Mouse (Mus musculus) kidney, postnatal 0 days (tissue): ENCODE measurements at regions not wholly inside any gene's neighbourhood (a gene's known extent, or its start where the extent isn't known, plus 50 kb on each side); places are given as distances from the start of the nearest gene placed in this dataset.
A peak's percentile ranks its signal among the peaks of the same experiment; 100 is the strongest.

Experiments used
- ATAC-seq: fragments of 200-750 bp; cut with Nextera tagmentation; replicated peaks from 2 replicates; pipeline ENCODE4 v1.8.0; 2017; ENCODE audit warnings: low read depth, moderate number of reproducible peaks, moderate TSS enrichment, moderate library complexity; ENCODE audit not compliant: low FRiP score
- DNase-seq: peaks from one replicate; pipeline ENCODE4 v3.0.0-alpha.2; 2016; ENCODE audit warnings: low spot score
- H3K27ac ChIP-seq: fragments of 300-500 bp; sonication (generic); 2 replicates; pipeline ENCODE4 v1.5.1; 2014; ENCODE audit warnings: mild to moderate bottlenecking
- H3K27me3 ChIP-seq: fragments of 300-500 bp; sonication (generic); 2 replicates; pipeline ENCODE4 v1.6.1; 2014; ENCODE audit warnings: low read length, mixed read lengths; ENCODE audit not compliant: insufficient read depth
- H3K36me3 ChIP-seq: fragments of 300-500 bp; sonication (generic); 2 replicates; pipeline ENCODE4 v1.6.1; 2014; ENCODE audit warnings: low read length, mixed read lengths; ENCODE audit not compliant: insufficient read depth
- H3K4me1 ChIP-seq: fragments of 300-500 bp; sonication (generic); replicated peaks from 2 replicates; pipeline ENCODE4 v1.6.1; 2014; ENCODE audit warnings: antibody characterized with exemption, low read length, mixed read lengths; ENCODE audit not compliant: insufficient read depth
- H3K4me2 ChIP-seq: fragments of 300-500 bp; sonication (generic); 2 replicates; pipeline ENCODE4 v1.6.1; 2014; ENCODE audit warnings: mild to moderate bottlenecking, low read length, moderate library complexity, mixed read lengths
- H3K4me3 ChIP-seq: fragments of 300-500 bp; sonication (generic); replicated peaks from 2 replicates; pipeline ENCODE4 v1.5.1; 2014; ENCODE audit warnings: low read depth, low read length
- H3K9ac ChIP-seq: fragments of 300-500 bp; sonication (generic); 2 replicates; pipeline ENCODE4 v1.6.1; 2014; ENCODE audit warnings: low read depth, low read length
- H3K9me3 ChIP-seq: fragments of 300-500 bp; sonication (generic); replicated peaks from 2 replicates; pipeline ENCODE4 v1.6.1; 2016; ENCODE audit warnings: low read length, inconsistent platforms, mixed read lengths
- CTCF ChIP-seq: IDR thresholded peaks from 2 replicates; pipeline ENCODE4 v1.5.1; 2016; ENCODE audit warnings: antibody characterized with exemption, low read depth, mild to moderate bottlenecking, moderate library complexity
- WGBS: fragments of 180-500 bp; shearing (Covaris S2); extraction: QIAGEN DNeasy Blood & Tissue Kit; methylation state at CpG from one replicate; pipeline ENCODE4 v1.1.7; 2014; 5-methylcytosine and 5-hydroxymethylcytosine counted together

GRCm38 (mm10) chr13:107419363-107420155 lies 397.6 kb upstream of the Kif2a start:
- no peaks in the 10 kb centered on the region for H3K36me3 ChIP-seq
- no peak overlapping the region for H3K4me3 ChIP-seq
- TF ChIP-seq CTCF = peak; percentile 17; the same call in 1 of the 2 replicates
- H3K4me1 ChIP-seq = no peaks in the 10 kb centered on the region
- H3K9ac ChIP-seq = no peak overlapping the region
- peak; percentile 33 for DNase-seq
- H3K27me3 ChIP-seq = no peaks in the 10 kb centered on the region
- no peaks in the 10 kb centered on the region for H3K9me3 ChIP-seq
- ATAC-seq = no peak
- WGBS = 72% methylated on average over 3 of the region's 3 CpGs
- H3K27ac ChIP-seq = no peak overlapping the region
- no peak overlapping the region for H3K4me2 ChIP-seq

GRCm38 (mm10) chr13:107410267-107410666 lies 388.3 kb upstream of the Kif2a start:
- Histone ChIP-seq H3K36me3 (no peaks in the 10 kb centered on the region), H3K4me2 (no peak overlapping the region), H3K9ac (no peak overlapping the region), H3K27ac (no peak overlapping the region), H3K27me3 (no peaks in the 10 kb centered on the region), H3K4me1 (no peaks in the 10 kb centered on the region), H3K4me3 (no peak overlapping the region), H3K9me3 (no peaks in the 10 kb centered on the region)
- no peak for ATAC-seq
- TF ChIP-seq CTCF = no peak
- DNase-seq = no peak

- WGBS = 66% methylated on average over 5 of the region's 5 CpGs
- DNase-seq = no peak
- no peak overlapping the region for H3K9ac ChIP-seq
- no peak overlapping the region for H3K4me3 ChIP-seq
- H3K36me3 ChIP-seq = no peaks in the 10 kb centered on the region
- H3K4me1 ChIP-seq = no peaks in the 10 kb centered on the region
- no peak overlapping the region for H3K4me2 ChIP-seq
- no peaks in the 10 kb centered on the region for H3K27me3 ChIP-seq
- TF ChIP-seq CTCF = no peak
- no peak overlapping the region for H3K27ac ChIP-seq
- ATAC-seq = no peak
- no peaks in the 10 kb centered on the region for H3K9me3 ChIP-seq
Observed at GRCm38 (mm10) chr13:107407674-107408026, 385.7 kb upstream of the Kif2a start.

GRCm38 (mm10) chr13:107406977-107407673 lies 385.2 kb upstream of the Kif2a start:
- Histone ChIP-seq H3K9ac (no peak overlapping the region), H3K27me3 (no peaks in the 10 kb centered on the region), H3K4me3 (no peak overlapping the region), H3K9me3 (no peaks in the 10 kb centered on the region), H3K36me3 (no peaks in the 10 kb centered on the region), H3K4me1 (no peaks in the 10 kb centered on the region), H3K27ac (no peak overlapping the region), H3K4me2 (no peak overlapping the region)
- no peak for ATAC-seq
- TF ChIP-seq CTCF = no peak
- no peak for DNase-seq
- WGBS = 84% methylated on average over 5 of the region's 5 CpGs

- Histone ChIP-seq H3K9ac (no peak overlapping the region), H3K27me3 (no peaks in the 10 kb centered on the region), H3K27ac (no peak overlapping the region), H3K9me3 (no peaks in the 10 kb centered on the region), H3K4me2 (no peak overlapping the region), H3K4me1 (no peaks in the 10 kb centered on the region), H3K4me3 (no peak overlapping the region), H3K36me3 (no peaks in the 10 kb centered on the region)
- no peak for TF ChIP-seq CTCF
- ATAC-seq (no peak), DNase-seq (no peak)
- WGBS = 86% methylated on average over 8 of the region's 8 CpGs
Observed at GRCm38 (mm10) chr13:107398621-107399363, 376.9 kb upstream of the Kif2a start.

- 78% methylated on average over 2 of the region's 2 CpGs for WGBS
- TF ChIP-seq CTCF = no peak
- Histone ChIP-seq H3K9me3 (no peaks in the 10 kb centered on the region), H3K27me3 (no peaks in the 10 kb centered on the region), H3K36me3 (no peaks in the 10 kb centered on the region), H3K4me3 (no peak overlapping the region), H3K27ac (no peak overlapping the region), H3K9ac (no peak overlapping the region), H3K4me2 (no peak overlapping the region), H3K4me1 (no peaks in the 10 kb centered on the region)
- DNase-seq = no peak
- ATAC-seq = no peak; the same call in 1 of the 2 replicates
Observed at GRCm38 (mm10) chr13:107396036-107396435, 374.1 kb upstream of the Kif2a start.
